Mouse (Mus musculus) myocyte (in vitro differentiated cells): Measurements from ENCODE around the gene Zfp451. TPM values are rescaled to one million over a fixed set of nuclear protein-coding genes. Genes with fewer than 3 reads are reported as not detected.
A peak's percentile ranks its signal among the peaks of the same experiment; 100 is the strongest.

Source experiments
- H3K27me3 ChIP-seq: one replicate; pipeline ENCODE4 v1.6.1; 2011; ENCODE audit not compliant: control insufficient read depth, insufficient read depth, insufficient read length
- H3K36me3 ChIP-seq: one replicate; pipeline ENCODE4 v1.6.1; 2011; ENCODE audit not compliant: control insufficient read depth, insufficient read depth
- H3K4me2 ChIP-seq: one replicate; pipeline ENCODE4 v1.6.1; 2011; ENCODE audit warnings: low read depth, control low read depth
- H3K4me3 ChIP-seq: one replicate; pipeline ENCODE4 v1.5.1; 2011; ENCODE audit warnings: mild to moderate bottlenecking, control low read depth, moderate library complexity
- H3K79me2 ChIP-seq: one replicate; pipeline ENCODE4 v1.6.1; 2011; ENCODE audit not compliant: control insufficient read depth, insufficient read depth
- H3ac ChIP-seq: one replicate; pipeline ENCODE4 v1.6.1; 2011; ENCODE audit not compliant: control insufficient read depth, insufficient read length
- CEBPB ChIP-seq: IDR thresholded peaks from 2 replicates; pipeline ENCODE4 v1.6.1; 2011; ENCODE audit warnings: mild to moderate bottlenecking, moderate library complexity; ENCODE audit not compliant: poor library complexity, insufficient read depth, severe bottlenecking
- E2F4 ChIP-seq: IDR thresholded peaks from one replicate; pipeline ENCODE4 v1.6.1; 2011; ENCODE audit warnings: mild to moderate bottlenecking, control low read depth, moderate library complexity; ENCODE audit not compliant: insufficient read depth
- MAX ChIP-seq: IDR thresholded peaks from one replicate; pipeline ENCODE4 v1.6.1; 2011; ENCODE audit warnings: low read depth, mild to moderate bottlenecking, control low read depth
- MYOD1 ChIP-seq, 3 experiments: IDR thresholded peaks; one replicate each; pipeline ENCODE4 v1.6.1; 2011; ENCODE audit warnings: control low read depth in 2 of 3, low read depth in 2 of 3, mild to moderate bottlenecking in 2 of 3, moderate library complexity in 1 of 3; ENCODE audit not compliant: insufficient read length in 2 of 3, control insufficient read depth in 1 of 3
- MYOG ChIP-seq, 3 experiments: IDR thresholded peaks; one replicate each; pipeline ENCODE4 v1.6.1; 2011; ENCODE audit warnings: control low read depth in 2 of 3, low read depth in 2 of 3, mild to moderate bottlenecking in 2 of 3; ENCODE audit not compliant: insufficient read length in 2 of 3, control insufficient read depth in 1 of 3, insufficient read depth in 1 of 3
- POLR2A ChIP-seq: IDR thresholded peaks from one replicate; pipeline ENCODE4 v1.6.1; 2011; ENCODE audit warnings: low read depth, mild to moderate bottlenecking, control low read depth, moderate library complexity; ENCODE audit not compliant: insufficient read length
- POLR2AphosphoS2 ChIP-seq: IDR thresholded peaks from one replicate; pipeline ENCODE4 v1.6.1; 2011; ENCODE audit warnings: low read depth, control low read depth; ENCODE audit not compliant: insufficient read length
- REST ChIP-seq: IDR thresholded peaks from one replicate; pipeline ENCODE4 v1.6.1; 2011; ENCODE audit warnings: mild to moderate bottlenecking, control low read depth, moderate library complexity; ENCODE audit not compliant: insufficient read depth, insufficient read length
- SRF ChIP-seq: IDR thresholded peaks from one replicate; pipeline ENCODE4 v1.6.1; 2011; ENCODE audit warnings: low read depth; ENCODE audit not compliant: control insufficient read depth, insufficient read length
- TCF12 ChIP-seq: IDR thresholded peaks from one replicate; pipeline ENCODE4 v1.6.1; 2011; ENCODE audit warnings: mild to moderate bottlenecking, control low read depth; ENCODE audit not compliant: poor library complexity, insufficient read depth, severe bottlenecking
- TCF3 ChIP-seq: IDR thresholded peaks from one replicate; pipeline ENCODE4 v1.6.1; 2011; ENCODE audit warnings: low read depth, control low read depth; ENCODE audit not compliant: insufficient read length
- USF1 ChIP-seq: IDR thresholded peaks from one replicate; pipeline ENCODE4 v1.6.1; 2011; ENCODE audit warnings: low read depth, mild to moderate bottlenecking, control low read depth, moderate library complexity
- polyA plus RNA-seq: library from polyadenylated mRNA; unstranded; fragments of >200 nt; fragmentation: generic; extraction: Trizol; gene quantifications from one replicate; pipeline ENCODE4 v1.2.1, GENCODE M21; 2012; ENCODE audit warnings: missing spikeins

Zfp451 gene
- polyA plus RNA-seq, 1 experiment: 4.9 TPM

- Histone ChIP-seq H3K36me3 (peaks cover 22% of the 10 kb centered on the region), H3K4me2 (no peak overlapping the region), H3K27me3 (no peaks in the 10 kb centered on the region), H3ac (no peak overlapping the region), H3K79me2 (no peaks in the 10 kb centered on the region), H3K4me3 (no peak overlapping the region)
- no peak for TF ChIP-seq POLR2A
- no peak for TF ChIP-seq SRF
- TF ChIP-seq POLR2AphosphoS2: no peak
- TF ChIP-seq E2F4: no peak
- TF ChIP-seq MAX: no peak
- TF ChIP-seq MYOG (IDR thresholded peaks at IDR 0.05; ENCODE audit: control insufficient read depth in 1 of 3, insufficient read depth in 1 of 3, insufficient read length in 2 of 3, low read depth in 2 of 3): no peak
- TF ChIP-seq CEBPB: no peak
- no peak for TF ChIP-seq REST
- TF ChIP-seq USF1: no peak
- TF ChIP-seq TCF3: no peak
- no peak for TF ChIP-seq MYOD1 (IDR thresholded peaks at IDR 0.05; ENCODE audit: control insufficient read depth in 1 of 3, insufficient read length in 2 of 3, low read depth in 2 of 3)
- no peak for TF ChIP-seq TCF12
These were observed 50.6 kb downstream of the Zfp451 start for GRCm38 (mm10) chr1:33763826-33764225.

- H3K36me3 ChIP-seq: peaks cover 14% of the 10 kb centered on the region
- H3ac ChIP-seq: no peak overlapping the region
- peaks cover 27% of the 10 kb centered on the region for H3K79me2 ChIP-seq
- TF ChIP-seq POLR2AphosphoS2: peak; percentile 70
- TF ChIP-seq MYOG (IDR thresholded peaks at IDR 0.05; ENCODE audit: control insufficient read depth in 1 of 3, insufficient read depth in 1 of 3, insufficient read length in 2 of 3, low read depth in 2 of 3): no peak
- H3K4me2 ChIP-seq: peak overlapping the region; percentile 79
- H3K4me3 ChIP-seq: peak overlapping the region; percentile 57
- no peaks in the 10 kb centered on the region for H3K27me3 ChIP-seq
These were observed 55.9 kb downstream of the Zfp451 start for GRCm38 (mm10) chr1:33758488-33758887.

GRCm38 (mm10) chr1:33757491-33758041, 56.8 kb downstream of the Zfp451 start, which contains the start of gene Bag2:
Gene Bag2 (minus strand): TSS chr1:33757795.
- H3K79me2 ChIP-seq: peaks cover 31% of the 10 kb centered on the region
- TF ChIP-seq POLR2AphosphoS2 (peak; percentile 88), POLR2A (peak; percentile 86), SRF (peak; percentile 81), TCF12 (no peak)
- peaks cover 14% of the 10 kb centered on the region for H3K36me3 ChIP-seq
- H3K4me3 ChIP-seq: peak within 1 kb of the TSS; percentile 57
- H3K4me2 ChIP-seq: peak within 1 kb of the TSS; percentile 100
- H3K27me3 ChIP-seq: no peaks in the 10 kb centered on the region
- H3ac ChIP-seq: peak within 1 kb of the TSS; percentile 60

GRCm38 (mm10) chr1:33757033-33757413, 57.4 kb downstream of the Zfp451 start:
- Histone ChIP-seq H3K4me3 (peak overlapping the region; percentile 57), H3K27me3 (no peaks in the 10 kb centered on the region), H3K4me2 (peak overlapping the region; percentile 100), H3K36me3 (peaks cover 10% of the 10 kb centered on the region), H3K79me2 (peaks cover 31% of the 10 kb centered on the region), H3ac (peak overlapping the region; percentile 60)
- TF ChIP-seq CEBPB (no peak), MAX (peak; percentile 47)

GRCm38 (mm10) chr1:33756258-33757032, 58.0 kb downstream of the Zfp451 start:
- peaks cover 5% of the 10 kb centered on the region for H3K36me3 ChIP-seq
- H3K4me3 ChIP-seq: peak overlapping the region; percentile 57
- H3ac ChIP-seq: peak overlapping the region; percentile 60
- peak overlapping the region; percentile 100 for H3K4me2 ChIP-seq
- no peak for TF ChIP-seq TCF3
- TF ChIP-seq SRF: no peak
- H3K27me3 ChIP-seq: no peaks in the 10 kb centered on the region
- H3K79me2 ChIP-seq: peaks cover 31% of the 10 kb centered on the region

- Histone ChIP-seq H3K79me2 (peaks cover 31% of the 10 kb centered on the region), H3K36me3 (peaks cover 5% of the 10 kb centered on the region), H3ac (no peak overlapping the region), H3K27me3 (no peaks in the 10 kb centered on the region), H3K4me2 (peak overlapping the region; percentile 100), H3K4me3 (peak overlapping the region; percentile 57)
- no peak for TF ChIP-seq TCF3
- TF ChIP-seq REST: no peak
- no peak for TF ChIP-seq POLR2A
- no peak for TF ChIP-seq CEBPB
- TF ChIP-seq MYOG (IDR thresholded peaks at IDR 0.05; ENCODE audit: control insufficient read depth in 1 of 3, insufficient read depth in 1 of 3, insufficient read length in 2 of 3, low read depth in 2 of 3): no peak
- no peak for TF ChIP-seq USF1
- TF ChIP-seq TCF12: no peak
- no peak for TF ChIP-seq SRF
- no peak for TF ChIP-seq E2F4
- no peak for TF ChIP-seq MYOD1 (IDR thresholded peaks at IDR 0.05; ENCODE audit: control insufficient read depth in 1 of 3, insufficient read length in 2 of 3, low read depth in 2 of 3)
- TF ChIP-seq POLR2AphosphoS2: no peak
- TF ChIP-seq MAX: no peak
These were observed 58.6 kb downstream of the Zfp451 start for GRCm38 (mm10) chr1:33755799-33756198.
